Mouse (Mus musculus): ENCODE measurements around the gene Dysf. TPM values are rescaled to one million over a fixed set of nuclear protein-coding genes. Genes with fewer than 3 reads are reported as not detected.

The Dysf gene
- total and polyA plus RNA-seq, 3 experiments = 0.05 to 0.39 (median 0.38) TPM

GRCm38 (mm10) chr6:84043251-84043940 is 35.0 kb downstream of the Dysf start:
- Histone ChIP-seq H3K4me3 (replicated peaks in 1 of 3; ENCODE audit: low read depth in 2 of 3, low read length in 2 of 3, poor library complexity in 1 of 3) (no peak overlapping the region), H3K4me2 (ENCODE audit: insufficient read depth, low read depth, poor library complexity, severe bottlenecking) (peak overlapping the region; percentile 19; the same call in 1 of the 2 replicates), H3K9me3 (replicated peaks; ENCODE audit: low read length) (no peaks in the 10 kb centered on the region), H3K36me3 (replicated peaks in 1 of 2; ENCODE audit: control insufficient read depth in 1 of 2, insufficient read depth in 1 of 2, low read length in 1 of 2) (no peaks in the 10 kb centered on the region), H3K27me3 (replicated peaks) (no peaks in the 10 kb centered on the region), H3K79me2 (replicated peaks; ENCODE audit: control insufficient read depth, extremely low read depth, insufficient read depth, poor library complexity, severe bottlenecking) (no peaks in the 10 kb centered on the region), H3K9ac (ENCODE audit: insufficient read depth, low read depth) (no peak overlapping the region), H3K4me1 (ENCODE audit: control insufficient read depth in 1 of 2, insufficient read depth in 2 of 2) (peaks cover 0 to 5% of the 10 kb centered on the region in 2 experiments; a peak in 2 of 4 replicates), H3K27ac (ENCODE audit: insufficient read depth, low read depth) (no peak overlapping the region)
- in situ Hi-C loops (cut with MboI; ENCODE audit: low pct_ligation_motif_present, low pct_unique_long_range_greater_than_20kb, low sequenced_read_pairs) (no loop called here), dilution Hi-C loops (cut with MboI; ENCODE audit: extremely low pct_ligation_motif_present, extremely low pct_unique_long_range_greater_than_20kb, low sequenced_read_pairs) (no loop called here)
- TF ChIP-seq BHLHE40 (IDR thresholded peaks at IDR 0.05; ENCODE audit: low read depth, low read length) (peak; percentile 59), POLR2AphosphoS2 (IDR thresholded peaks at IDR 0.05; ENCODE audit: low read depth, low read length) (no peak)
- DNase-seq (ENCODE audit: extremely low read depth) = no peak

- TF ChIP-seq USF1 (IDR thresholded peaks at IDR 0.05; ENCODE audit: low read depth, low read length) (no peak), E2F4 (IDR thresholded peaks at IDR 0.05; ENCODE audit: insufficient replicate concordance, low read depth, low read length) (no peak), RAD21 (IDR thresholded peaks at IDR 0.05; ENCODE audit: low read depth, low read length) (no peak), ZNF384 (IDR thresholded peaks at IDR 0.05; ENCODE audit: low read depth, low read length) (no peak)
- H3K27me3 ChIP-seq (replicated peaks) = no peaks in the 10 kb centered on the region
- DNase-seq (ENCODE audit: extremely low read depth) = no peak
- no peaks in the 10 kb centered on the region for H3K79me2 ChIP-seq (replicated peaks; ENCODE audit: control insufficient read depth, extremely low read depth, insufficient read depth, poor library complexity, severe bottlenecking)
- dilution Hi-C loops (cut with MboI; ENCODE audit: extremely low pct_ligation_motif_present, extremely low pct_unique_long_range_greater_than_20kb, low sequenced_read_pairs) = no loop called here
- in situ Hi-C loops (cut with MboI; ENCODE audit: low pct_ligation_motif_present, low pct_unique_long_range_greater_than_20kb, low sequenced_read_pairs) = no loop called here
- no peak overlapping the region for H3K4me2 ChIP-seq (ENCODE audit: insufficient read depth, low read depth, poor library complexity, severe bottlenecking)
- no peaks in the 10 kb centered on the region for H3K36me3 ChIP-seq (replicated peaks in 1 of 2; ENCODE audit: control insufficient read depth in 1 of 2, insufficient read depth in 1 of 2, low read length in 1 of 2)
- H3K27ac ChIP-seq (ENCODE audit: insufficient read depth, low read depth) = no peak overlapping the region
- no peak overlapping the region for H3K9ac ChIP-seq (ENCODE audit: insufficient read depth, low read depth)
- H3K9me3 ChIP-seq (replicated peaks; ENCODE audit: low read length) = no peaks in the 10 kb centered on the region
- H3K4me3 ChIP-seq (replicated peaks in 1 of 3; ENCODE audit: low read depth in 2 of 3, low read length in 2 of 3, poor library complexity in 1 of 3) = no peak overlapping the region
- H3K4me1 ChIP-seq (ENCODE audit: control insufficient read depth in 1 of 2, insufficient read depth in 2 of 2) = peaks cover 0 to 14% of the 10 kb centered on the region in 2 experiments; a peak in 3 of 4 replicates
Observed at GRCm38 (mm10) chr6:84044679-84045078, 36.3 kb downstream of the Dysf start.

- dilution Hi-C loops (cut with MboI; ENCODE audit: extremely low pct_ligation_motif_present, extremely low pct_unique_long_range_greater_than_20kb, low sequenced_read_pairs) = no loop called here
- Histone ChIP-seq H3K27ac (ENCODE audit: insufficient read depth, low read depth) (no peak overlapping the region), H3K36me3 (replicated peaks in 1 of 2; ENCODE audit: control insufficient read depth in 1 of 2, insufficient read depth in 1 of 2, low read length in 1 of 2) (no peaks in the 10 kb centered on the region), H3K27me3 (replicated peaks) (no peaks in the 10 kb centered on the region), H3K79me2 (replicated peaks; ENCODE audit: control insufficient read depth, extremely low read depth, insufficient read depth, poor library complexity, severe bottlenecking) (no peaks in the 10 kb centered on the region), H3K4me1 (ENCODE audit: control insufficient read depth in 1 of 2, insufficient read depth in 2 of 2) (peaks cover 12 to 33% of the 10 kb centered on the region in 2 experiments), H3K4me2 (ENCODE audit: insufficient read depth, low read depth, poor library complexity, severe bottlenecking) (no peak overlapping the region), H3K9ac (ENCODE audit: insufficient read depth, low read depth) (no peak overlapping the region), H3K4me3 (replicated peaks in 1 of 3; ENCODE audit: low read depth in 2 of 3, low read length in 2 of 3, poor library complexity in 1 of 3) (no peak overlapping the region), H3K9me3 (replicated peaks; ENCODE audit: low read length) (no peaks in the 10 kb centered on the region)
- in situ Hi-C loops (cut with MboI; ENCODE audit: low pct_ligation_motif_present, low pct_unique_long_range_greater_than_20kb, low sequenced_read_pairs) = no loop called here
- DNase-seq (ENCODE audit: extremely low read depth) = no peak
- no peak for TF ChIP-seq USF1 (IDR thresholded peaks at IDR 0.05; ENCODE audit: low read depth, low read length)
- TF ChIP-seq NELFE (IDR thresholded peaks at IDR 0.05; ENCODE audit: low read depth, low read length) = no peak
- no peak for TF ChIP-seq GABPA (IDR thresholded peaks at IDR 0.05; ENCODE audit: insufficient replicate concordance, low read depth, low read length)
- TF ChIP-seq EP300 (IDR thresholded peaks at IDR 0.05; ENCODE audit: low read length) = no peak
- TF ChIP-seq CTCF (conservative IDR thresholded peaks at IDR 0.05 in 1 of 2, IDR thresholded peaks at IDR 0.05 in 1 of 2; ENCODE audit: low read depth in 2 of 2, low read length in 2 of 2) = no peak
- no peak for TF ChIP-seq TCF12 (IDR thresholded peaks at IDR 0.05; ENCODE audit: low read depth, low read length)
- TF ChIP-seq HCFC1 (IDR thresholded peaks at IDR 0.05; ENCODE audit: low read depth, low read length) = no peak
- no peak for TF ChIP-seq IRF4 (IDR thresholded peaks at IDR 0.05; ENCODE audit: low read depth, low read length)
- TF ChIP-seq ZC3H11A (IDR thresholded peaks at IDR 0.05; ENCODE audit: low read depth, low read length) = no peak
- no peak for TF ChIP-seq CHD1 (IDR thresholded peaks at IDR 0.05; ENCODE audit: low read depth, low read length)
- no peak for TF ChIP-seq MAFK (IDR thresholded peaks at IDR 0.05; ENCODE audit: insufficient replicate concordance, low read length)
Observed at GRCm38 (mm10) chr6:84048856-84049255, 40.5 kb downstream of the Dysf start.
